Mouse (Mus musculus) forebrain, embryonic 15.5 days (tissue): ENCODE data around the gene Ankrd16. TPM values are rescaled to one million over a fixed set of nuclear protein-coding genes. Genes with fewer than 3 reads are reported as not detected.

Source experiments
- ATAC-seq: fragments of 200-750 bp; cut with Nextera tagmentation; replicated peaks from 2 replicates; pipeline ENCODE4 v1.8.0; 2017; ENCODE audit warnings: mild to moderate bottlenecking, moderate TSS enrichment, moderate library complexity
- H3K27ac ChIP-seq: fragments of 300-500 bp; sonication (generic); replicated peaks from 2 replicates; pipeline ENCODE4 v1.5.1; 2015; ENCODE audit warnings: mild to moderate bottlenecking, inconsistent platforms
- H3K27me3 ChIP-seq: fragments of 300-500 bp; sonication (generic); 2 replicates; pipeline ENCODE4 v1.6.1; 2015; ENCODE audit warnings: inconsistent platforms
- H3K36me3 ChIP-seq: fragments of 300-500 bp; sonication (generic); 2 replicates; pipeline ENCODE4 v1.6.1; 2015; ENCODE audit warnings: mild to moderate bottlenecking, inconsistent platforms
- H3K4me1 ChIP-seq: fragments of 300-500 bp; sonication (generic); 2 replicates; pipeline ENCODE4 v1.6.1; 2015; ENCODE audit warnings: inconsistent platforms
- H3K4me2 ChIP-seq: fragments of 300-500 bp; sonication (generic); replicated peaks from 2 replicates; pipeline ENCODE4 v1.6.1; 2015; ENCODE audit warnings: mild to moderate bottlenecking, inconsistent platforms
- H3K4me3 ChIP-seq: fragments of 300-500 bp; sonication (generic); 2 replicates; pipeline ENCODE4 v1.5.1; 2015; ENCODE audit warnings: mild to moderate bottlenecking, inconsistent platforms
- H3K9ac ChIP-seq: fragments of 300-500 bp; sonication (generic); replicated peaks from 2 replicates; pipeline ENCODE4 v1.6.1; 2015; ENCODE audit warnings: mild to moderate bottlenecking, inconsistent platforms
- H3K9me3 ChIP-seq: fragments of 300-500 bp; sonication (generic); 2 replicates; pipeline ENCODE4 v1.6.1; 2016; ENCODE audit warnings: inconsistent platforms
- WGBS: fragments of 180-500 bp; shearing (Covaris S2); methylation state at CpG from one replicate; pipeline ENCODE4 v1.1.7; 2015; ENCODE audit warnings: mixed read lengths; 5-methylcytosine and 5-hydroxymethylcytosine counted together
- polyA plus RNA-seq: library from polyadenylated mRNA; unstranded; fragments of >200 nt; fragmentation: Nextera tagmentation; extraction: Ambion mirVana; gene quantifications from 2 replicates; pipeline ENCODE4 v1.2.1, GENCODE M21; 2015

Gene Ankrd16
- 43.3 and 48.3 TPM in 2 replicates for polyA plus RNA-seq

DNA sequence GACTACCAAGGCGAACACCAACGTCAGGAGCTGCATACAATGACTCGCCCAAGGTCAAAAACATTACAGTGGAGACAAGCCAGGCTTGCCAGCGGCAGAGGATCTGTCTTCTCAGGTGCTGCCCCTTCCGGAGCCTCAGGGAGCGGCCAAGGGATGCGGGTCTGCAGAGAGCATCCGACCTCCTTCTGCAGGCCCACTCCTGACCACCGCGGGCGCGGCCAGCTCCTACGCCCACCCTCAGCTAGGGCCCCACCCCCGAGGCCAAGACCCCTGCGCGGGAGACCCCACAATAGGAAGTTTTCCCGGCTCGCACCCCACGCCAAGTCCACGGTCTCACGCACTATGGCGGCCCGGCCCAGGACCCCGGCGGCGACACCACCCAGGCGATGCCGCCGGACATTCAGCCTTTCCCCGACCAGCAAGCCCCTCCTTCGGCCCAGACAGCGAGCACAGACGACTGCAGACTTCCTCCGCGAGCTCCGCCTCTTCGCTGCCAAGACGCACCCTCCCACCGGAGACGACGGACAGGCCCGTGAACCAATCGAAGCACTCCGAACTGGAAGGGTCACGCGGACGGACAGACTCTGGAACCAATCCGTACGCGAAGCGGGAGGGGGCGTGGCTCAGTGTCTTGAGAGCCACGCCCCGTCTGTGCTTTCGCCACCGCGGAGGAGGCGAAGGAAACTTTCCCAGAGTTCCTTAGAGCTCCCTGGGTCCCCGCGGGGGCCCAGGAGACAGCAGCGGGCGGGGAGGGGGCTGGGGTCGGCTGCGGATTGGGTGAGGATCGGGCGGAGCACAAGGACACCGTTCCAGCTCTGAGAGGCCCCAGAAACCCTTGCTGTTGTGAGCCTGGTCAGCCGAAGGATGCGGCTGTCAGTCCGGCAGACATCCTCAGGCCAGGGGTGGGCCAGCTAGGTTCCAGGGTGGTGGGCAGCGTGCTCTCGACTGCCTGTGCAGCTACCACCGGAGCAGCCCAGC, at the start of gene Ankrd16, which contains the start of gene Fbh1:
TSS of gene Ankrd16 (plus strand) at position 786 of the 978 bp plus-strand sequence.
TSS of gene Fbh1 (minus strand) at position 492 of the 978 bp plus-strand sequence.
- peaks cover 39% of the 10 kb centered on the region for H3K4me1 ChIP-seq
- no peaks in the 10 kb centered on the region for H3K9me3 ChIP-seq
- H3K9ac ChIP-seq: peak within 1 kb of the TSS; percentile 88
- WGBS: under 1% methylated on average over 73 of the region's 73 CpGs
- ATAC-seq: peak; percentile 96
- H3K27me3 ChIP-seq: no peaks in the 10 kb centered on the region
- peak within 1 kb of the TSS; percentile 95 for H3K27ac ChIP-seq
- peak within 1 kb of the TSS; percentile 89 for H3K4me3 ChIP-seq
- peaks cover 16% of the 10 kb centered on the region for H3K36me3 ChIP-seq
- H3K4me2 ChIP-seq: peak within 1 kb of the TSS; percentile 86

DNA sequence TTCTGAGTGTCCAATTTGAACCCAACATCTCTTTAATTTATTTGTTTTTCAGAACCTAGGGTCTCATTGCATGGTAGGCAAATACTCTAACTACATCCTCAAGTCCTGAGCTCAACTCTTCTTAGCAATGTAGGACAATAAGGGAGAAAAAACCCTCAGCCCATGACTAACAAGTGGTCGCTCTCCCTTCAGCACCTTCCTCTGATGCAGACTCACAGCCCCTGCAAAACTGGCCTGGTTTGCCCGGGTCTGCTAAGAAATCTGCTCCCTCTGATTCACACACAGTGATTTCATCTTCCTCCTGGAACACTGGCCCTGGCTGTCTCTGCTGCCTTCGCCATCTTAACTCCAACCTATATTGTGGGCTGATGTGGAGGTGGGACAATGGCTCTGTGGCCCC, 48.6 kb upstream of the Ankrd16 start:
- H3K9me3 ChIP-seq: no peaks in the 10 kb centered on the region
- no peaks in the 10 kb centered on the region for H3K36me3 ChIP-seq
- H3K4me1 ChIP-seq: no peaks in the 10 kb centered on the region
- no peak overlapping the region for H3K4me3 ChIP-seq
- WGBS: 66% methylated on average over 3 of the region's 3 CpGs
- H3K27ac ChIP-seq: no peak overlapping the region
- no peak overlapping the region for H3K9ac ChIP-seq
- H3K27me3 ChIP-seq: no peaks in the 10 kb centered on the region
- H3K4me2 ChIP-seq: no peak overlapping the region
- ATAC-seq: no peak

DNA sequence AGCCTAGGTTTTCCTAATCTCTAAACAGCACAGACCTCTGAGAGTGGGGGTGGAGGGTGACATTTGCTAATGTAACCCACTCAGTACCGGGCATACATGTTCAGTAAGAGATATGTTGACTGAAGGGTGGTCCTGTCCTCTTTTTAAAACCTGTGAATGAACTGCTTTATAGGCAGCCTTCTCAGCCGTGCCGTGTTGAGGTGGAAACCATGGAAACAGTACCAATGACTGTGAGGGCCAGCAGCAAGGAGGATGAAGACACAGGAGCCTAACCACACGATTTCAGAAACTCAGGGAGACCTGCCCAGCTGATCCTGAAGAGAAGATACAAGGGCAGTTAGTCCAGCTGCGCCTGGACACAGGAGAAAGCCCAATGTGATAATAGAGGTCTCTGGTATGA, 44.7 kb upstream of the Ankrd16 start:
- H3K9me3 ChIP-seq: no peaks in the 10 kb centered on the region
- H3K27ac ChIP-seq: no peak overlapping the region
- H3K9ac ChIP-seq: no peak overlapping the region
- ATAC-seq: no peak
- no peaks in the 10 kb centered on the region; the same call in 1 of the 2 replicates for H3K36me3 ChIP-seq
- WGBS: 64% methylated on average over 5 of the region's 5 CpGs
- no peaks in the 10 kb centered on the region for H3K27me3 ChIP-seq
- H3K4me2 ChIP-seq: no peak overlapping the region
- no peaks in the 10 kb centered on the region for H3K4me1 ChIP-seq
- no peak overlapping the region for H3K4me3 ChIP-seq

DNA sequence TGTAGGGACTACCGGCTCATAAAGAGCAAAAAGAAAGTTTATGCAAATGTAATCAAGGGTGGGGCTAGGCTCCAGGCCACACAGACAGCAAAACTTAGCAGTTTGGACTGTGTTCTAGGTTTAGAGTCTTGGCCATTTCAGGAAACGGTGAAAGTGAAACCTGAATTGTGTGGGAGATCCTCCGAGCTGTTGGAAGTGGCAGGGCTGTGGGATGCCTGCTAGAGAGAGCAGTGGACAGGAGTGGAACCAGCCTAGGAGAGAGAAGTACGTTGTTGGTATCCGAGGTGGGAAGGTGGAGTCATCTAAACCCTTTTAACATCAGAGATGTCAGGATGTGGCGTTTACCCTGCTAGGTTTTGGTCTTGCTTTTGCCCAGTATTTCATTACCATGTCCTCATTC, 41.8 kb upstream of the Ankrd16 start:
- H3K9ac ChIP-seq: no peak overlapping the region
- no peak for ATAC-seq
- no peak overlapping the region for H3K4me3 ChIP-seq
- no peaks in the 10 kb centered on the region for H3K4me1 ChIP-seq
- H3K27ac ChIP-seq: no peak overlapping the region
- 89% methylated on average over 6 of the region's 6 CpGs for WGBS
- H3K9me3 ChIP-seq: no peaks in the 10 kb centered on the region
- H3K36me3 ChIP-seq: peaks cover 12% of the 10 kb centered on the region
- H3K4me2 ChIP-seq: no peak overlapping the region
- H3K27me3 ChIP-seq: no peaks in the 10 kb centered on the region

DNA sequence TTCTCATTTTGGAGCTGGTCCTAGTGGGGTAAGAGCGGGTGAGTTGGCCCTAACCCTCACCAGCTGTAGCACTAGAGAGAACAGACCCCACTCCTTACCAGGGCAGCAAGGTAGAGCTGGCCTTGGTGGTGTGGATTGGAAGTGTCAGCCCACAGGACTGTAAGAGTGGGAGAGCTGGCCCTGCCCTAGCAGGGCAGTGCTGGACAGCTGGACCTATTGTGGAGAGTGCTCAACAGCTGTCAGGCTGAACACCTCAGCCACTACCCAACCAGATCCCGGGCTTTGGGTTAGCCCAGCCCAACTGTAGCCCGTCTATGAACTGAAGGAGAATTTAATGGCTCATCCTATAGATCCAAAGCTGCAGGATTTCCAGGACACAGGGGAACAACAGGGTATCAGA, 38.9 kb upstream of the Ankrd16 start:
- ATAC-seq: 0 out of 2 replicates have a peak, but pooled peaks have one; percentile 27
- Histone ChIP-seq H3K27me3 (no peaks in the 10 kb centered on the region), H3K9me3 (no peaks in the 10 kb centered on the region), H3K4me3 (no peak overlapping the region), H3K4me2 (no peak overlapping the region), H3K36me3 (peaks cover 39% of the 10 kb centered on the region), H3K4me1 (no peaks in the 10 kb centered on the region), H3K9ac (no peak overlapping the region), H3K27ac (no peak overlapping the region)
- WGBS: 90% methylated on average over 3 of the region's 3 CpGs

DNA sequence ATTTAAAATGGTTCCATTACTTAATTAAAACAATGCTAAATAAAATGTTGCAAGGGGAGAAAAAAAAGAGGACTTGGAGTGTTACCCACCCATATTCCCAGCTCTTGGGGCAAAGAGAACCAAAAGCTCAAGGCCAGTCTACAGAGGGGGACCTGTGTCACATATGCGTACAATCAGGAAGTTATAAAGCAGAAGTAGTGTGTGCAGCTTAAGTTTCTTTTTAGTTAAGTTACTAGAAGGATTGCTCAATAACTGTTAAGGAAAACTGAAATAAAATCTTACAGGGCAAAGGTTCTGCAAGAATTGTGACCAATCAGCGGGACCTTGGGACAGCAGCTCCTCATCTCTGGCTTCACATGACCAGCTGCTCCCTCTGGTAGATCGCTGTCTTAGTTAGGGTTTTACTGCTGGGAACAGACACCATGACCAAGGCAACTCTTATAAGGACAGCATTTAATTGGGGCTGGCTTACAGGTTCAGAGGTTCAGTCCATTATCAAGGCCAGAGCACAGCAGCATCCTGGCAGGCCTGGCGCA, 38.1 kb upstream of the Ankrd16 start:
- H3K36me3 ChIP-seq: peaks cover 41% of the 10 kb centered on the region
- no peaks in the 10 kb centered on the region for H3K9me3 ChIP-seq
- no peak overlapping the region for H3K9ac ChIP-seq
- no peak overlapping the region for H3K27ac ChIP-seq
- no peak overlapping the region for H3K4me2 ChIP-seq
- WGBS: 98% methylated on average over 4 of the region's 4 CpGs
- no peak overlapping the region for H3K4me3 ChIP-seq
- no peaks in the 10 kb centered on the region for H3K4me1 ChIP-seq
- ATAC-seq: no peak
- no peaks in the 10 kb centered on the region for H3K27me3 ChIP-seq

DNA sequence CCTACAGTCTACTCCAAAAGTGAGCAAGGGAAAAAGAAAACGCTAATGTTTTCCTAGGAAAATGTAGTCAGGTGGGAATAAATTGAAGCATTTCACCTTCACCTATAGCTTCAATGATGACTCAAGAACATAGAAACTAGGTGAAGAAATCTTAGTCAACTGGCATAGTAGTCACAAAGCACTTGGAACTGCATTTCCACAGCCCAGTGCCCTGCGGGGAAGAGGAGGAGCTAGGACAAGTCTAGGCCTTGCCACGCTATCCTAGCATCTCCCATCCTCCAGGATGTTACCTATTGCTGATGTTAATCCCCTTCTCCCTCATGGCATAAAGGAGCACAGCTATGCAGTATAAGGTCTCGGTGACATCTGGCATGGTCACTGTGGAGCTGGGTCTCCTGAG, 15.1 kb upstream of the Ankrd16 start:
- ATAC-seq: no peak
- Histone ChIP-seq H3K36me3 (peaks cover 89% of the 10 kb centered on the region), H3K4me1 (peaks cover 14% of the 10 kb centered on the region; the same call in 1 of the 2 replicates), H3K9ac (no peak overlapping the region), H3K4me3 (no peak overlapping the region), H3K27me3 (no peaks in the 10 kb centered on the region), H3K4me2 (no peak overlapping the region), H3K9me3 (no peaks in the 10 kb centered on the region), H3K27ac (no peak overlapping the region)
- WGBS: 96% methylated on average over 4 of the region's 4 CpGs

DNA sequence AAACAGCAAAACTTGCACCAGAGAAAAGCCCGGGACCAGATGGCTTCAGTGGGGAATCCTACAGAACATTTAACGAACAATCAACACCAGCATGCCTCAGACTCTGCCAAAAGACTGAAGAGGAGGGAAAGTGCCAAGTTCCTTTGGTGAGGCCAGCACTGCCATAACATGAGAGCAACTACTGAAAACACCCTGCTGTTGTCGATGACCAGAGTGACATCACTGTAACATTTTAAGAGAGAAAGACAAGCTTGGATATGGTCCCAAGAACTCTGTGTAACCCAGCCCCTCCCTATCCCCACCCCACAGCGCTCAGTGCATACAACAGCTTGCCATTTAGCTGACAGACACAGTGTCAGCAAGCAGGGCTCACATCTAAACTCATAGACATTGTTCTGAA, 12.0 kb upstream of the Ankrd16 start:
- Histone ChIP-seq H3K36me3 (peaks cover 66% of the 10 kb centered on the region), H3K4me2 (no peak overlapping the region), H3K9ac (no peak overlapping the region), H3K4me1 (peaks cover 14% of the 10 kb centered on the region; the same call in 1 of the 2 replicates), H3K4me3 (no peak overlapping the region), H3K27me3 (no peaks in the 10 kb centered on the region), H3K9me3 (no peaks in the 10 kb centered on the region), H3K27ac (no peak overlapping the region)
- 48% methylated on average over 4 of the region's 4 CpGs for WGBS
- ATAC-seq: peak; percentile 89

DNA sequence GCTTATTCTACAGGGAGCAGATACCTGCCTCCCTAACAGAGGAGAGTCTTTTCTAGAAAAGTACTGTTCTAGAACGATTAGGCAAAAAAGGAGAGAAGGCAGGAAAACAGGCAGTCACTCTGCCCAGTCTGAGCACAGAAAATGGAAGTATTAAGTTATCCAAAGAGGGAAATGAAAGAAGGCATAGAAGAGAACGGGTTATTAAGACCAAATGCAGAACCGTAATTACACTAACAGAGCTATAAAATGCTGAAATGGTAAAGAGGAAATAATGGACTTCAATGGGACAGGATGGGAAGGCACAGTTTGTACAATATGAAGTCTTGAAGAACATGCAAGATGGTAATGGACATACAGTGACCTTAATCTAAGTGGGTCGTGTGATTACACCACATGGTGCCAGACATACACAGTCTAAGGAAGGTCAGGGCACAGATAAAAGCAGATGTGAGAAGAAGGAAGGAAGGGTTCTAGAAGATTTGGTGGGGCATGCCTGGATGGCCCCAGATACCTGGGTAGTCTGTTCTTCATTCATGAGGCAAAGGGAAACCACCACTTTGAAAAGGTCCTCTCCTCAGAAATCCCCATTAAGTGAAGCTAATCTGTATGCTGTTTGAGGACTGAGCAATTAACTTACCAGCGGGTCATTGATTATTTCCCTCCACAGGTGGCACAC, 11.1 kb upstream of the Ankrd16 start:
- Histone ChIP-seq H3K4me2 (no peak overlapping the region), H3K4me3 (no peak overlapping the region), H3K9ac (no peak overlapping the region), H3K27ac (no peak overlapping the region), H3K4me1 (peaks cover 14% of the 10 kb centered on the region; the same call in 1 of the 2 replicates), H3K36me3 (peaks cover 57% of the 10 kb centered on the region), H3K9me3 (no peaks in the 10 kb centered on the region), H3K27me3 (no peaks in the 10 kb centered on the region)
- WGBS: 67% methylated on average over 5 of the region's 5 CpGs
- ATAC-seq: no peak

DNA sequence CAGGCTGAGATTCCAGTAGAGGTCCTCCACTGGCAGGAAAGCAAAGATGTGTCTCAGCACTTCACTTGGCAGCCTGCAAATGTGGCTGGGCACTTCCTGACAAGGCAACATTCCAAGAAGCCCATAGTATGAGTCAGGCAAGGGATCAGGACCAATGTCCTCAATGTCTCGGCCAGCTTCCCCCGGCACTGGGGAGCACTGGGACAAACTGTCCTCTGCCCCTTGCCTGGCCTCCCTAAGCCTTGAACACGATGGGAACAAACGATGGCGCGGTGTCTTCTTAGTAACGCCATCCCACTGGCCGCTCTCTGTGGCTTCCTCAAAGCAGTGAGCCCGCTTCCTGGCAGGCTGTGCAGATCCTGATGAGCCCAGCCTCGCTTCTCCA, 10.5 kb upstream of the Ankrd16 start:
- Histone ChIP-seq H3K4me3 (no peak overlapping the region), H3K27me3 (no peaks in the 10 kb centered on the region), H3K36me3 (peaks cover 52% of the 10 kb centered on the region), H3K9me3 (no peaks in the 10 kb centered on the region), H3K9ac (no peak overlapping the region), H3K4me1 (peaks cover 14% of the 10 kb centered on the region; the same call in 1 of the 2 replicates), H3K4me2 (no peak overlapping the region), H3K27ac (no peak overlapping the region)
- no peak for ATAC-seq
- 75% methylated on average over 10 of the region's 10 CpGs for WGBS

DNA sequence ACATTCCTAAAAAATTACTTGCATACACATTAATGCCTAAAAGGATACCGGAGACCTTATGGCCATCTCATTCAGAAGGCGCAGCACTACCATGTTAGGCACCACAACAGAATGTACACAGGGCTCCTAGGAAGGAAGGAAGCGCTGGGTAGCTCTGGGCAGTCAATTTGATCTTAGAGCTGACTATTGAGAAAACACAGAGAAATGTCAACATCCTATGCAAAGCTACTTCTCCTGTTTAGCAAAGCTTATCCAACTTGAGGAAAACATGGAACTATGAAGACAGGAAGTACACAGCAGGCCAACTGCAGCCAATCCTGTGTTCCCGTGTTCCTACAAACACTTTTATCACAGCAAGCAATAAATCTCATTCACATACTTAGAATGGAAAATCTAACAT, 6.0 kb upstream of the Ankrd16 start:
- Histone ChIP-seq H3K9ac (no peak overlapping the region), H3K4me3 (no peak overlapping the region), H3K9me3 (no peaks in the 10 kb centered on the region), H3K4me1 (peaks cover 23% of the 10 kb centered on the region), H3K27ac (no peak overlapping the region), H3K4me2 (no peak overlapping the region), H3K36me3 (peaks cover 16% of the 10 kb centered on the region), H3K27me3 (no peaks in the 10 kb centered on the region)
- ATAC-seq: no peak
- WGBS: 95% methylated on average over 4 of the region's 4 CpGs

DNA sequence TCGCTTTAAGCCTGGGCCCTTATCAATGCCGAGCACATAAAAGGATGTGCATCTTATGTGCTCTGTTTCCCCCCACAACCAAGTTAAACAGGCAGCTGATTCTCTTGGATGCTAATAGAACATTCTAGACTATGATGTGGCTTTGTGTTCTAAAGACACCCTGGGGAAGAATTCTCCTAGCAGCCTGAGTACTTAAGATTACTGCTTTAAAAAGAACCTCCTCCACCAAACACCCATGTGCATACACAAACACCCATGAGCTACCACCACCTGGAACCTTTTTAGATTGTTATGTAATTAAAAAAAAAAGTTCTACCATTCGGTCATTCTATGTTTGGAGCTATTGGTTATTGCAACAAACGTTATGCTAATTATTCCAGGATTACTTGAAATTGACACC, 5.3 kb upstream of the Ankrd16 start:
- ATAC-seq: no peak
- no peaks in the 10 kb centered on the region for H3K27me3 ChIP-seq
- H3K36me3 ChIP-seq: peaks cover 9% of the 10 kb centered on the region
- H3K27ac ChIP-seq: no peak overlapping the region
- peaks cover 24% of the 10 kb centered on the region for H3K4me1 ChIP-seq
- H3K4me2 ChIP-seq: no peak overlapping the region
- no peaks in the 10 kb centered on the region for H3K9me3 ChIP-seq
- H3K9ac ChIP-seq: no peak overlapping the region
- 82% methylated on average over 4 of the region's 4 CpGs for WGBS
- H3K4me3 ChIP-seq: no peak overlapping the region
